ENCODE assay signal across 9 mouse cellular contexts in genomic region chr16:87712986-87713693, GRCm38 (mm10). TPM values are rescaled to one million over a fixed set of nuclear protein-coding genes. Genes with fewer than 3 reads are reported as not detected.
DNase-seq lines count a peak whose midpoint lies in the region; TF ChIP-seq lines count a peak whose summit lies in the region.
"Had no signal": no experiment of that assay in that cellular context is flagged by ENCODE, and none has a peak within 500 bp of the region (broad histone marks: within the 10 kb centered on the region; RNA-seq: fewer than 3 reads in every experiment).

No protein-coding gene starts in this region.

- no peaks in the 10 kb centered on the region for H3K27me3 ChIP-seq in cerebellum, adult 2 months (ENCODE audit: control insufficient read depth, insufficient read depth, low read length)
- H3K27me3 ChIP-seq: lung, embryonic 15.5 days had no signal

- DNase-seq in heart, adult 18-20 months: peak; percentile 56 to 59
- DNase-seq in heart, adult 9 months (ENCODE audit: low spot score in 2 of 2): no peak
- DNase-seq in c-Kit-positive CD71-positive TER-119-positive erythroid progenitor cells, embryonic 14.5 days (ENCODE audit: low spot score): peak; percentile 87
- peak; percentile 74 to 89 for DNase-seq in kidney, postnatal 25 days
- peak; percentile 70 for DNase-seq in naive thymus-derived CD4-positive, alpha-beta T cell, adult 2 months (ENCODE audit: low read depth)
- no peak for DNase-seq in cerebellum, adult 2 months
- DNase-seq in cerebellum, postnatal 14 days: no peak
- DNase-seq in embryo, embryonic 9.5 days (ENCODE audit: extremely low spot score): no peak

- H3K4me1 ChIP-seq in cerebellum, adult 2 months (ENCODE audit: control insufficient read depth, insufficient read depth, low read length): no peaks in the 10 kb centered on the region

- H3K27ac ChIP-seq in cerebellum, adult 2 months (ENCODE audit: insufficient read depth, low read length): no peak overlapping the region
- H3K27ac ChIP-seq: lung, embryonic 15.5 days had no signal

- 81% methylated on average over 18 of the region's 18 CpGs for WGBS in cerebellum, adult 2 months

- TF ChIP-seq POLR2A in cerebellum, adult 2 months (IDR thresholded peaks at IDR 0.05; ENCODE audit: borderline replicate concordance, insufficient read depth, low read length): no peak

- no peak for TF ChIP-seq CTCF in cerebellum, adult 2 months (IDR thresholded peaks at IDR 0.05; ENCODE audit: borderline replicate concordance, insufficient read depth, low read depth, low read length)

- H3K4me3 ChIP-seq in cerebellum, adult 2 months (replicated peaks; ENCODE audit: insufficient read depth, low read depth, low read length): no peak overlapping the region
- H3K4me3 ChIP-seq: lung, embryonic 15.5 days had no signal

RNA-seq across cellular contexts. Expression of gene Bach1, which starts 14.4 kb away (rescaled TPM):
- 10 to 100 TPM; 28.3 to 31.8 TPM for total RNA-seq in heart, adult 18-20 months (2021)
- 8.5 and 8.7 TPM in 2 replicates for polyA plus RNA-seq in cerebellum, adult 2 months (2012; rRNA removed)

Comparison
In these comparisons a context has a peak if more than half of its experiments do, and no peak if none do; other contexts are left out.
1. DNase-seq: peak in heart, adult 18-20 months (2 of 2), c-Kit-positive CD71-positive TER-119-positive erythroid progenitor cells, embryonic 14.5 days (single experiment), kidney, postnatal 25 days (2 of 2) and naive thymus-derived CD4-positive, alpha-beta T cell, adult 2 months (single experiment); none in heart, adult 9 months (0 of 2), cerebellum, adult 2 months (0 of 2), cerebellum, postnatal 14 days (0 of 2) and embryo, embryonic 9.5 days (single experiment).